Mouse (Mus musculus): ENCODE measurements around the gene Slc24a5.
"Not testable (repeated sequence)": the region's sequence is repeated elsewhere in the genome, so short reads cannot be mapped to it uniquely, and the experiment has no call there.

The Slc24a5 gene

DNA sequence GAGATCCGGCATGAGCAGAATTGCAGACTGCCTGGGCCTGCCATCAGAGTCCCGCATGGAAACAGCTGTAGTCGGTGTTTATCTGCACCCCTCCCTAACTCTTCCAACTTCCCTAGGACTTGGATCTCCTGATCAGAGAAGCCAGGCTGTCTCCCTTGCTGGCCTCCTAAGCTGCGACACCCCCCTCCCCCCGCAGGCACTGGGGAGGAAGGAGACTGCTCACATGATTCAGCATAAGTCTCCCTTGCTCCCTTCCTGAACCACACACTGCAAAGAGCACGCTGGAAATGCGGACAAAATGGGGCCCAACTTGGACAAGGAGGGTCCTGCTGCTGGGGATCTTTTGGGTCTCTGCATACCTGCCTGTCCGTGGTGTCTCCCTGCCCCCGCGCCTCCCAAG is at the start of gene Slc24a5:
Slc24a5 (plus strand) TSS at position 231 of the 400 bp plus-strand sequence.
- no peak for DNase-seq (ENCODE audit: low read depth, low spot score)

DNA sequence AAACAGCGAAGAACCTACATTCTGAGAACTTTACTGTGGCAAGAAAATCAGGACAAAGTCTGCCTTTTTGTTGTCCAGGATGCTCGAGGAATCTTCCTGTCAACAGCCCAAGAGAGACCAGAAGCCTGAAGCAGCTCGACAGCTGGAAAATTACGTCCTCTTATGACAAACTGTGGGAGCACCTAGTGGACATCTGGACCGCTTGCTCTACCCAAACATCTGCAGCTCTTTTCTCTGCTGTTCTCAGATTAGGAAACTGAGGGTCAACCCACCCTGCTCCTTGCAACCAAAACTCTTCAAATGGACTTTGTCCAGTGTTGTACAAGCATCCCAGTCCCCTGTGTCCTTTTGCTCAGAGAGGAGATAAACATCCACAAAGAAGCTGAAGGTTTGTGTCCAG is 43.5 kb upstream of the Slc24a5 start:
- DNase-seq (ENCODE audit: low read depth, low spot score) = no peak

DNA sequence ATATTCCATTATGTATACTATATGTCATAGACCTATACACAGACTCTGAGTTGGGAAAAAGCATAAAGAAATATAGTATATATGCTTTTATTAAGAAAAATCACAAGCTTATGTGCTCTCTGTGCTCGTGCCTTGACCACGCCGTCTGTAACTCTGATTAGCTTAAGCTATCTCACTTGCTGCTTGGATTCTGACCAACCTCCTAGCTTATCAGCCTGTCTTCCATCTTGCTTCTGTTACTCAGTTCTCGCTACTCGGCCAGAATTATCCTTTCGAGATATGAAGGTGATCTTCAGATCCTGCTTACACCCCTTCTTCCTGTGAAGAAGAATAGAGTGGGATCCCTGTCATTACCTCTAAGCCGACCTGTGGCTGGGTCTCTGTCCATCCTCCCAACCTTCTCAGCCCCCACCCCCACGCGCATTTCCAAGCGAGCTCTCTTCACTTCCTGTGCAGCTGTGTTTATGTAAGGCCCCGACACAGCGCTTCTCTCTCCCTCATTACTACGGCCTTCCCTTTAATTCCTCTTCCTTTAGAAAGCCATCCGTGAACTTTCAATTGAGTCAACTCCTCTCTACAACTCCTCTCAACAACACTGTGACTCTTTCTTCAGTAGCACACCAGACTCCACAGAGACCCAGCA is 41.4 kb upstream of the Slc24a5 start:
- no peak for DNase-seq (ENCODE audit: low read depth, low spot score)

GRCm38 (mm10) chr2:125030591-125030990 is 37.3 kb upstream of the Slc24a5 start:
- DNase-seq (ENCODE audit: low read depth, low spot score) = no peak

DNA sequence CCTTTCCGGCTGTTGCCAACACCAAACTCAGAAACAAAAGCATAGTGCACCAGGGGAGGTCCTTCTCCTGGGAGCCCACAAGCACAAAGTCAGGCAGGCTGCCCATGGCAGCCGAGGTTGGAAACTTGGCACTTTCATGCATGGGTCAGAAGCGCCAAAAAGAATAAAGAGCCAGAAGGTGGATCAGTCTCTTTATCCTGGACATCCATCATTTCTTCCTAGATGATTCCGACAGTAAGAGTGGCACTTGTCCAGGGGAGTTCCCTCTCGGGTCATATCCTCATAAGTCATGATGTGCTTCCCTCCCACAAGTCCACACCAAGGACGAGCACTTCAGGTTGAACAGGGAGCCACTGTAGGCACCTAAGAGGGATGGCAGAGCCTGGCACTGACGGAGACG is 36.8 kb upstream of the Slc24a5 start:
- DNase-seq (ENCODE audit: low read depth, low spot score) = no peak

- DNase-seq (ENCODE audit: low read depth, low spot score) = no peak
Measured at GRCm38 (mm10) chr2:125031562-125032257, 36.2 kb upstream of the Slc24a5 start.

DNA sequence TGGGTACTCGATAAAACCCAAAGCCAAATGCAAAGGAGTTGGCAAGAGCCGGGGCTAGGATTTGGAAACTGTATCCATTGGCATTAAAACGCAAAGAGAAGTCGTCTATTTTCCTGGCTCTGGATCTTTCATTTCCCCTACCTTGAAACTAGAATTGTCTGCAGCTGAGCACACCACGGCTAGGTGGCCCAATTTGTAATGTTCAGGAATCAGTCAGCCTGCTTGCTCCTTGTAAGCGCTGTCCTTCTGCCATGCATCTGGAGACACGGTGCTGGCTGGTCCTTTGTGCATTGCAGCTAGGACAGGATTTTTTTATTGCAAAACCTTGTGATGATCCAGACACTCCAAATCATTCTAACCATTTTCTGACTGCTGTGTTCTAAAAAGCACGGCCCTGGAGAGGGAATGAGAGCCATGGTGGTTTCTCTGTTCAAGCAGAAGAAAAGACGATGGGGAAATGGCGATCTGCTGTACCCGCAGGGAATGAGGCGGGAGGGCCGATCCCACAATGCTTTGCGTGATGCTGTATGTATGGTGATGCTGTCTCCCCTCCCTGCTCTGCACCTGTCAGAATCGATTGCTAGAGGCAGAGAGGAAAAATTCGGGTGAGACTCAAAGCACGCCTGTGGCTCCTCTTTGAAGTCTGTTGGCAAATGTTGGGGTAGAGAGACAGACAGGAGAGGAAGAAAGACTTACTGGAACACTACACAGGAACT is 35.5 kb upstream of the Slc24a5 start:
- DNase-seq (ENCODE audit: low read depth, low spot score) = no peak

- no peak for DNase-seq (ENCODE audit: low read depth, low spot score)
Measured at GRCm38 (mm10) chr2:125033042-125033743, 34.7 kb upstream of the Slc24a5 start.

GRCm38 (mm10) chr2:125055316-125055903 is 12.5 kb upstream of the Slc24a5 start:
- peak; percentile 34 for DNase-seq (ENCODE audit: low read depth, low spot score)

- DNase-seq (ENCODE audit: low read depth, low spot score) = no peak
Measured at GRCm38 (mm10) chr2:125057250-125057815, 10.6 kb upstream of the Slc24a5 start.

GRCm38 (mm10) chr2:125061451-125061850 is 6.5 kb upstream of the Slc24a5 start:
- DNase-seq (ENCODE audit: low read depth, low spot score) = no peak

DNA sequence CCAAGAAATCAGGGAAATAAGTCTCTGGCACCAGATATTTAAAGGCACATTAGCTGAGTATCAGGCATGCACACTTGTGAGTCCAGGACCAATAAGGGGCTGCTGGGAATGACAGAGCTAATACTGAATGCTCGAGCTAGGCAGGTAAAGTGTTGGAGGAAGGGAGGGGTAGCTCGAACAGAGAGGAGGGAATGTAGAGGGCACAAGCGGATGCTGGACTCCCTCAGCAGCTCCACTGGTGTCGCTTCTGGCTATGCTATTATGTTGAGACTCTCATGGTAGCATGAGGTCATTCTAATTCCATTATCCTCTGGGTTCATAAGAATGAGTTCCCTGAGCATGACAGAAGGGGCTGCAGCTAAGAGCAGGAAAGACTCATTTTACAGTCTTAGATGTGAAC is 5.0 kb upstream of the Slc24a5 start:
- DNase-seq (ENCODE audit: low read depth, low spot score) = no peak

DNA sequence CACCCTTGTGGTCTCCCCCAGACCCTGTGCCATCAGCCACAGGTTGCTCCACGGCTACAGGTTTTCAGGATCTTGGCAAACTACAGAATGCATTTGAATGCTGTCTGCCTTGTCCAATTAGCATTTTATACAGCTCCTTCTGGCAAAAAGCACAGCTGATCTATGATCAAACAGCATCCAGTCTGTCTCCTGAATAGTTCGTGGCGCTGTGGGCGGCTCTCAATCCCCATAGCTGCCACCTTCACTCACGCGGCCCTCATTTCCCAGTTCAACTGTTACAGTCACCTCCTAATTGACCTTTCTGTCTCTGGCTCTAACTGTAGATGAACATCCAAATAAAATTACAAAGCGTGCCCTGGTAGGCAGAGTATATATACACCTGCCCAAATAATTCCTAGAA is 551 bp upstream of the Slc24a5 start:
- no peak for DNase-seq (ENCODE audit: low read depth, low spot score)

- no peak for DNase-seq (ENCODE audit: low read depth, low spot score)
Measured at GRCm38 (mm10) chr2:125068696-125069095, 772 bp downstream of the Slc24a5 start.

DNA sequence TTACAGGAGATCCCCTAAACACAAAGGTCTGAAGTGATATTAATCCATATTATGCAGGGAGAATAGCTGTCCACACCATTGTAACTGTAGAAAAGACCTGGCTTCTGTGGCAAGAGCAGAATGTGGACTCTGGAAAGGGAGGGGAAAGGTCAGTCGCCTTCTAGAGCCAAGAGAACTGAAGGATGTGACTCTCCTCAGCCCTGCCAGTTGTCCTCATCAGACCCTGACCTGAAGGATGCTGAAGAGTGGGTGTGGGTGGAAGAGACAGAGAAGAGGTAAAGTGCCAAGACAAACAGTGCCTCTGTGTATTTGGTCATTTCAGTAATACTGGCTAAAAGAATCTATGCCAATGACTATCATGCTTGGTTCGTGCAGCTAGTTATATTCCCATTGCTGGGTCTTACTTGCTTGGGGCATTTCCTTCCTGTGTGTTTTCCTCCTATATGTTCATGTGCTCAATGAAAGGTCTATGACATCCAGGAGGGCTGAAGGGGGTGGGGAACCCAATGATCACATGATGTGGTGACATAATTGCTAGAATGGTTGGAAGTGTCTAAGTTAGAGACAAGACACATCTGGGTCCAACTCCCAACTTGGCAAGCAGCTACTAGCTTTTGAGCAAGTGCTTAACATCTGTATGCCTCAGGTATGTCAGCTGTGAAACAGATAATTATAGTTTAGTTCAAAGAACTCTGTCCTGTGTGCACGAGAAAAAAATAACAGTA is 5.3 kb downstream of the Slc24a5 start:
- no peak for DNase-seq (ENCODE audit: low read depth, low spot score)

- no peak for DNase-seq (ENCODE audit: low read depth, low spot score)
Measured at GRCm38 (mm10) chr2:125083879-125084278, 16.0 kb downstream of the Slc24a5 start.

- DNase-seq (ENCODE audit: low read depth, low spot score) = no peak
Measured at GRCm38 (mm10) chr2:125088757-125089156, 20.8 kb downstream of the Slc24a5 start.

DNA sequence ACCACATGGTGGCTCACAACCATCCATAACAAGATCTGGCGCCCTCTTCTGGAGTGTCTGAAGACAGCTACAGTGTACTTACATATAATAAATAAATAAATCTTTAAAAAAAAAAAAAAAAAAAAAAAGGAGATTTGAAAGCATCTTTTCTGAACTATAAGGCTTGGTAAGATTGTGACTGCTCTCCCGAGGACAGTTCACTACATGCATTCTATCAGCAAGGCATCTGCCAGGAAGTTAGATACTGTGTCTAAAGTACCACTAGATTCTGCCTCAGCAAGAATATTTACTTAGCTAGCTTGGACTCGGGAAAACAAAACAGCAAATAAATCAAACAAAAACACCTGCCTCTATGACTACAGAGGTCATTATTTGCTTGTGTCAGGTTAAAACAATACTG is 24.2 kb downstream of the Slc24a5 start:
- not testable (repeated sequence) for DNase-seq (ENCODE audit: low read depth, low spot score)

DNA sequence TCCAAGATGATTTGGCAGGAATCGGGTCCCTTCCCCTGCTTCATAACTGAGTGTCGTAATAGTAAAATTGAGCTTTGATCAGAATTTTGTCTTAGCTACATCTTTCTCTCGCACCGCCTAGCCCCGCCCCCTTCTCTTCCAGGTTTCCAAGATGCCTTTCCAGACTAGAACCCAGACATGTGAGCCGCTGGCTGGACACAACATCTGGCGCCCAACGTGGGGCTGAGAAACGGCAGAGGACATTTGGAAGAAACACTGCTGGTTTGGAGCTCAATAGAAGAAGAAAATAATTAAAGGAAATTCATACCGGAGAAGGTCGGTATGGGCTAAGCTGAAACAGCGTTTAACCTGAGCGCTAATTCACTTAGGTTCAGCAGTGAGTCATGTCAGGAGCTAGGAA is 36.6 kb downstream of the Slc24a5 start:
- not testable (repeated sequence) for DNase-seq (ENCODE audit: low read depth, low spot score)

- not testable (repeated sequence) for DNase-seq (ENCODE audit: low read depth, low spot score)
Measured at GRCm38 (mm10) chr2:125106536-125106935, 38.6 kb downstream of the Slc24a5 start.
